Mouse (Mus musculus) cerebellum, adult 18-20 months (tissue): ENCODE data around the gene Cep162.

Experiments
- DNase-seq, 2 experiments: peaks; one replicate each; pipeline ENCODE4 v3.0.0; 2021

The Cep162 gene

GRCm38 (mm10) chr9:87152641-87153325 lies 102.6 kb downstream of the Cep162 start:
- no peak for DNase-seq

DNA sequence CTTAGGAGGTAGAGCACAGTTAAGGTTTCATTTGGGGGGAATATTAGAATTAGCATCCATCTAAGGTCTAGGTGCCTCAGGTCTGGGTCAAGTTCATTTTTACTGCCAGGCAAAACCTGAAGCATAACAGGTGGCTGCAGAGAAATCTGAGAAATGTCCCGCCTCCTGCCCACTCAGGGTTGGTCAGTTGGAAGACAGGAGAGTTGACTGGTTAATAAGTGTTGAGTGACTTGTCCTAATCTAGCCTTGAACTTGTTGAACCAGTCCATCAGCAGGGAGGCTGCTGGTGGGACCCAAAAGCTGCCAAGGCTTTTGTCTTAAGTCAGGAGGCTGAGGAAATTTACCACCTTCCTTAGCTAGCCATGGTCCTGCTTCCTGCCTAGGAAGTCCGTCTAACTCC lies 107.4 kb downstream of the Cep162 start:
- no peak for DNase-seq

- no peak for DNase-seq
These were observed 108.9 kb downstream of the Cep162 start for GRCm38 (mm10) chr9:87146400-87146799.

DNA sequence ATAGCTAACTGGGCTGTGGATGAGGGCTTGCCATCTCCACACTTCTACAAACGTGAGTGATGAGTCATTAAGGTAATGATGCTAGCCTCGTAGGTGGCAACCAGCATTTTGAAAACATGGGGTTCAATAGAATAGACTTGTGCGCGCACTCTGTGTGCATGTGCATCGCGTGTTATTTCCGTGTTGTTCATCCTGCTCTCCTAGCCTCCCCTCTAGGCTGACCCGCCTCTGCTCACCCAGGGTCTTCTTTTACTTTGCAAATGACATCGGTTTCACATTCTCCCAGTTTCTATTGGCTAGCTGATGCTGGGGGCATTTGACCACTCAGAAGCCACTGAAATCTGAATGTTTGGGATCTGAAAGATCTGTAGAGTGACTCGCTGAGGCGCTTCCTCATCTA lies 109.7 kb downstream of the Cep162 start:
- DNase-seq: no peak

DNA sequence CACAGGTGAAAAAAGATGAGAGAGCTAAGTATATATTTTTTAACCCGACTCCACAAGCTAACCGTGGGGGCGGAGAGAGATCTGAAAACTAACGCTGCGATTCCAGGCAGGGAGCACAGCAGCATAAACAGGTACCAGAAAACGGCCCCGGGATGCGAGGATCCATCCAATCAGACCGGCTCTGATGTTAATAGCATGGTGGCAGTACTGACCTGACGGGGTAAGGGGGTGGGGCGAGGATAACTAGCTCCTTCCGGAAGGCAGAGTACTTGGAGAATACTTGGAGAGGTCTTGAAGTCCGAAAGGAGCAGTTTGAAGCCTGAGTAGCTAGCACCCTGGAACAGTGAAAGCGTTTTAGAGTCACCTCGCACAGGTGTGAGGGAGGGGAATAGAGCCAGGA lies 110.2 kb downstream of the Cep162 start:
- peak in 1 of 2 experiments; percentile 7 for DNase-seq

DNA sequence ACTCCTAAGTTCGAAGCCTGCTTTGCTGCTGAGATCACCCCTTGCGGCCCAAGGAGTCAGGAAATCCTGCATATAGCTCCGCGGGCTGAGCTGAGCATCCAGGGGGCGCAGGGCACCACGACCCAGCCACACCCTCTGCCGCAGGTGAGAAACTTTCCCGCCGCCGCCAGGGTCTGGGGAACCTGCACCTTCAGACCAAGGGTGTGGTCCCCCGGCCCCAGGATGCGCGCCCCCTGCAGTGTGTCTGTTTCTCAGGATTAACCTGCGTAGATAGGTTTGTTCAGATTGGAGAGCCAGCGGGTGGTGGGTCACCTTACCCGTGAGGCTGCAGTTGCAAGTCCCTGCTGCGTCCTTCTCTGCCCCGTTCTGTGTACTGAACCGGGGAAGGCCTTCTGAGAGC lies 110.8 kb downstream of the Cep162 start:
- DNase-seq: peak; percentile 15 to 26

- DNase-seq: peak; percentile 79
These were observed 111.2 kb downstream of the Cep162 start, which contains the start of gene Mrap2 for GRCm38 (mm10) chr9:87144106-87144505. TSS of gene Mrap2 (plus strand) at chr9:87144306.

DNA sequence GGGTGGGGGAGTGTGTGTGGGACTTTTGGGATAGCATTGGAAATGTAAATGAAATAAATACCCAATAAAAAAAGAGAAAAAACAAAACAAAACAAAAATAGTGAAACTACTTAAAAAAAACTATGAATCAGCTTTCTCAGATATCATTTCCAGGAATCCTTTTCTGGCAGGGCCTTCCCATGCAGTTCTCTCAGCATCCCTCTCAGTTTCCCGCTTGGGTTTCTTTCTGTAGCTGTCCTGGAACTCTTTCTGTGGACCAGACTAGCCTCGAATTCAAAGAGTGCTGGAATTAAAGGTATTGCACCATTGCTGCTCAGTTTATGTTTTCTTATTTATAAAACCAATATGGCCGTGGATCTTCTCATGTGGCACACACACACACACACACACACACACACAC lies 112.3 kb downstream of the Cep162 start:
- DNase-seq: no peak
